Mouse (Mus musculus) kidney, postnatal 4 days (tissue): Measurements from ENCODE around the gene H13.

Source experiments
- DNase-seq, 2 experiments: peaks; one replicate each; pipeline ENCODE4 v3.0.0; 2021; ENCODE audit warnings: mixed read lengths in 2 of 2

The H13 gene

GRCm38 (mm10) chr2:152669256-152669638 is at the start of gene H13:
H13 (plus strand) TSS chr2:152669461.
- peak; percentile 92 to 95 for DNase-seq

- peak in 1 of 2 experiments; percentile 55 for DNase-seq
Observed at GRCm38 (mm10) chr2:152620367-152621134, 48.7 kb upstream of the H13 start.

GRCm38 (mm10) chr2:152622151-152622550 is 47.1 kb upstream of the H13 start:
- DNase-seq: no peak

GRCm38 (mm10) chr2:152622953-152623352 is 46.3 kb upstream of the H13 start, which contains the start of gene Defb25:
Defb25 (minus strand) TSS chr2:152623053.
- DNase-seq: no peak

GRCm38 (mm10) chr2:152624566-152624965 is 44.7 kb upstream of the H13 start:
- DNase-seq: no peak

- no peak for DNase-seq
Observed at GRCm38 (mm10) chr2:152625256-152625655, 44.0 kb upstream of the H13 start.

- DNase-seq: peak; percentile 80 to 83
Observed at GRCm38 (mm10) chr2:152626774-152627591, 42.3 kb upstream of the H13 start, which contains the start of gene Rem1. Rem1 (plus strand) TSS chr2:152626951.

GRCm38 (mm10) chr2:152628066-152628465 is 41.2 kb upstream of the H13 start:
- peak; percentile 52 to 67 for DNase-seq

- DNase-seq: no peak
Observed at GRCm38 (mm10) chr2:152629239-152629638, 40.0 kb upstream of the H13 start.

GRCm38 (mm10) chr2:152629904-152630303 is 39.4 kb upstream of the H13 start:
- DNase-seq: no peak

GRCm38 (mm10) chr2:152633334-152633733 is 35.9 kb upstream of the H13 start:
- peak; percentile 54 to 62 for DNase-seq

- DNase-seq: no peak
Observed at GRCm38 (mm10) chr2:152634311-152634710, 35.0 kb upstream of the H13 start.

- DNase-seq: peak; percentile 87 to 92
Observed at GRCm38 (mm10) chr2:152636246-152637005, 32.8 kb upstream of the H13 start.

GRCm38 (mm10) chr2:152637006-152637322 is 32.3 kb upstream of the H13 start:
- DNase-seq: no peak

- no peak for DNase-seq
Observed at GRCm38 (mm10) chr2:152637381-152637780, 31.9 kb upstream of the H13 start.

- DNase-seq: peak in 1 of 2 experiments; percentile 49
Observed at GRCm38 (mm10) chr2:152638865-152639264, 30.4 kb upstream of the H13 start.

GRCm38 (mm10) chr2:152639406-152640113 is 29.7 kb upstream of the H13 start:
- DNase-seq: peak; percentile 82 to 87

GRCm38 (mm10) chr2:152652901-152653620 is 16.2 kb upstream of the H13 start:
- DNase-seq: peak; percentile 68 to 76

- no peak for DNase-seq
Observed at GRCm38 (mm10) chr2:152653874-152654715, 15.2 kb upstream of the H13 start.

GRCm38 (mm10) chr2:152657398-152657797 is 11.9 kb upstream of the H13 start:
- peak; percentile 64 to 65 for DNase-seq

GRCm38 (mm10) chr2:152661163-152661562 is 8.1 kb upstream of the H13 start:
- DNase-seq: no peak
